Mouse (Mus musculus): ENCODE data around the gene Arnt2.

Arnt2 gene

DNA sequence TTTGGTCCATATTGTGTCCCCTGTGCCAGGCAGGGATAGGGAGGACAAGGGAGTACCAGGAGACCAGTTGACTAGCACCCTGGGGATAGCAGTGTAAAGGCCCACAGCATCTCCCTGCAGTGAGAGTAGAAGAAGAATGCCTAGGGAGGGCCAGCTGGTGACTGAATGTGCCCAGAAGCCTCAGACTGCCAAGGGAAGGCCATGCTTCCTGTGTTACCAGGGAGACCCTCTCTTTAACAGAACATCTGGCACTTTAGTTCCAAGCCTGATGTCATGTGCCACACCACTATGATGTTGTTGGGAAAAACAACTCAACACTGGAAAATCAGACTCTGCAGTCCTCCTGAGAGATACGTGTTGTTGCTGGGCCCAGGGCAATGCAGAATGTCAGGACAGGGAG, 12.7 kb downstream of the Arnt2 start:
- no peak for DNase-seq (ENCODE audit: low spot score)

DNA sequence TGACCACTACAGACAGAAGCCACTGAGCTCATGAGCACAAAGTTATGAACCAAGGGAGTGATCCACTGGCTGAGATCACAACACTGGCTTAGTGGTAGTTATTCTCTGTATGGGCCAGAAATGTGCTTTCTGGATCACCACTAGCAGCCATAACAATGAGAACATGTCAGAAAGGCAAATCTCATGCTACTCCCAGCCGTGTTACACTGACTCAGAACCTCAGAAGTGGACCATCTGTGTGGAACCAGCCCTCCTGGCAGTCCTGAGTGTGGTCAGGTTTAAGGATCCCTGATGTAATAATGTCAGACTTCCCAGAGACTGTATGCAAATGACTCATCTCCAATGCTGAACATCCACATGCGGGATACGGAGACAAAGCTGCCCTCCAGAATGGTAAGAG, 13.4 kb downstream of the Arnt2 start:
- DNase-seq (ENCODE audit: low spot score) = no peak

GRCm38 (mm10) chr7:84387826-84388225, 22.1 kb downstream of the Arnt2 start:
- no peak for DNase-seq (ENCODE audit: low spot score)

DNA sequence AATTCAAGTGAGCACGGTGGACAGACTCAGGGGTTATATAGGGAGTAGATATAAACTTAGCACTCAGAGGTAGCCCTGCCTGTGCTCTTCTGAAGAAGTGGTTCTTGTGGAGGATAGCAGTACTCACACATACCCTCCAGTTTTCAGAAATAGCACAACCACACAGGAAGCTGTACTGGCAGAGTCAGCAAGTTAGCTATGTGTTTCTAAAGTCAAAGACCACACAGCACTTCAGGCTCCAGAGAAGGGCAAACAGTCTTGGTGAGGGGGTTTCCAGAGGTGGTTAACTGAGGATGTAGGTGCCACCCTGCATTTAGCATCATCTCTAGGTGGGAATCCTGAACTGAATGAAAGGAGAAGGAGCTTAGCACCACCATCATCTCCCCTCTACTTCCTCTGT, 23.5 kb downstream of the Arnt2 start:
- no peak for DNase-seq (ENCODE audit: low spot score)

DNA sequence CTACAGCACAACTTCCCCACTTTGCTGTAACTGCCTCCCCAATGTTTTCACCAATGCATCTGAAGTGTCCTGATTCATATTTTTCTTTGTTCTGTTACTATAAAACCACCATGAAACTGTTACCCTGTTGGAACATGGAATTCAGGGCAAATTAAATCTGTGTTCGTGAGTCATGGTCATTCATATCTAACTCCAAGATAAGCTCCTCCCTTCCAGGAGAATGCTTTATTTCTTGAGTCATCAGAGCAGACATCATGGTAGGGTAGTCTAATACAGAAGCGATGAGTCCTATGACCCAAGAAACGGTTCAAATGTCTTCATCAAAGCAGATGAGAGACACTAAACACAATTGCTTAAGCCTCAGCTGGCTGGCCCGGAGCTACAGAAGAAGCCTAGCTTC, 25.2 kb downstream of the Arnt2 start:
- no peak for DNase-seq (ENCODE audit: low spot score)

- DNase-seq (ENCODE audit: low spot score) = no peak
Measured at GRCm38 (mm10) chr7:84384086-84384485, 25.9 kb downstream of the Arnt2 start.

- DNase-seq (ENCODE audit: low spot score) = no peak
Measured at GRCm38 (mm10) chr7:84382346-84382745, 27.6 kb downstream of the Arnt2 start.

GRCm38 (mm10) chr7:84380810-84381209, 29.2 kb downstream of the Arnt2 start:
- no peak for DNase-seq (ENCODE audit: low spot score)

GRCm38 (mm10) chr7:84377330-84377729, 32.6 kb downstream of the Arnt2 start:
- no peak for DNase-seq (ENCODE audit: low spot score)

- no peak for DNase-seq (ENCODE audit: low spot score)
Measured at GRCm38 (mm10) chr7:84373691-84374090, 36.3 kb downstream of the Arnt2 start.

DNA sequence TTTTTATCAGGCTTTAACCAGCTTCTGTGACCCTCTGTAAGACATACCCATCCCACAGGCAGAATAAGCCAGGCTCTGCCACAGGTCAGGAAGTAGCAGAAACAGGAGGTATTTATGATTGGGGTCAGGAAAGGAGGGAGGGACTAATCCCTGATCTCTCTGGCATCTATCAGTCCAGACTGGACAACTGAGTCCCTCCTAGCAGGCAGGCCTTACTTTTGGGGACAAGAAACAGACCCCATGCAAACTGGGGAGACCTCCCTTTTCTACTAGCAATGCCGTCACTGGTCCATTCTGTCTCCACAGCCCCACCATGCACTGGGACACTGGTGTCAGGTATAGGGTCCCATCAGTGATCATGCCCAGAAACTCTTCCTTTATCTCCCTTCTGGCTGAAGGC, 37.1 kb downstream of the Arnt2 start:
- DNase-seq (ENCODE audit: low spot score) = no peak

- no peak for DNase-seq (ENCODE audit: low spot score)
Measured at GRCm38 (mm10) chr7:84372280-84372679, 37.7 kb downstream of the Arnt2 start.

DNA sequence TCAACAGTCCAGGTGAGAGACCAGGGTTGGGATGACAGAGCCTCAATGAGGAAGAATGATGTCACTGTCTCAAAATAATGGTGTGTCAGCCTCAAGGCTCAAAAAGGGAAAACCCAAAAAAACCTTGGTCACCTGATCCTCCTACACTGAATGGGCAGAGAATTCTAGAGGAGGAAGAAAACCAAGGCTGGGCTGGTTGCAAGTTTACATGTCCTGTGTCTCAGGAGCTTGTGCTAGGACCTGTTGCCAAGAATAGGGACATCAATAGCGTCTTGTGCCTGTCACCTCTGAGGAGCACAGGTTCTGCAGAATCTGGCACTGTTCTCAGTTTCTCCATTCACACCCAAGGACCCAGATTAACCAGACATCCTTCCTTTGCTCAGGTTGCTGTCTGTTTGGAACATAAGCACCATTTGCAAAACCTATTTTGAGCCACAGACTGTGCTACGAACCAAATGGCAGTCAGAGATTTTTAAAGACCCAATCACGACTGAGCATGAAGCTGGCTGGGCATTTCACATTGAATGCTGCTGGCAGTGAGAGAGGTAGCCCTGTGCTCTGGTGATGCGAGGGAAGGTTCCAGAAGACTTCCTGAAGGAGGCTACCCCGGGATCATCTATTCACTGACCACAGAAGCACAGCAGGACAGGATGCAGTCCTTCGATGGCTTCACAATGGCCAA, 38.9 kb downstream of the Arnt2 start:
- DNase-seq (ENCODE audit: low spot score) = peak; percentile 63

DNA sequence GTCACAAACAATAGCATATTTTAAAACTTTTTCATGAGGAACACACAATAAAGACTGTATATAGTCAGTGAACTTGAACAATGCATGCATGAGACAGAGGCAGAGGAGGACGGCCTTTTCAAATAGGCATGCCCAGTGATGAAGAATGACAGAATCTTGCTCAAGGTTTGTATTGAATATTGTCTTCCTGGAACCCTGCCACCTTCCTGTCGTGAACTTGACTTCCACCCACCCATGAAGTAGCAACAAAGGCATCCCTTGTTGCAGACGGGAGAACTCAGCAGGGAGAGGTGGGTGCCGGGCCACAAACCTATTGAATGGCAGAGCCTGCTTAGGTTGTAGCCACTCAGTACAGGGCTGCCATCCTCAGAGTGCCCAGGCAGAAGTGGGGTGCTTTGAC, 43.7 kb downstream of the Arnt2 start:
- no peak for DNase-seq (ENCODE audit: low spot score)

GRCm38 (mm10) chr7:84362711-84363110, 47.3 kb downstream of the Arnt2 start:
- DNase-seq (ENCODE audit: low spot score) = no peak

GRCm38 (mm10) chr7:84361086-84361684, 48.8 kb downstream of the Arnt2 start:
- no peak for DNase-seq (ENCODE audit: low spot score)

- no peak for DNase-seq (ENCODE audit: low spot score)
Measured at GRCm38 (mm10) chr7:84358426-84358825, 51.5 kb downstream of the Arnt2 start.

- peak; percentile 79 for DNase-seq (ENCODE audit: low spot score)
Measured at GRCm38 (mm10) chr7:84355619-84356570, 54.1 kb downstream of the Arnt2 start.

GRCm38 (mm10) chr7:84354890-84355289, 55.1 kb downstream of the Arnt2 start:
- DNase-seq (ENCODE audit: low spot score) = no peak

GRCm38 (mm10) chr7:84350529-84350928, 59.4 kb downstream of the Arnt2 start:
- DNase-seq (ENCODE audit: low spot score) = no peak

GRCm38 (mm10) chr7:84349976-84350375, 60.0 kb downstream of the Arnt2 start:
- no peak for DNase-seq (ENCODE audit: low spot score)

DNA sequence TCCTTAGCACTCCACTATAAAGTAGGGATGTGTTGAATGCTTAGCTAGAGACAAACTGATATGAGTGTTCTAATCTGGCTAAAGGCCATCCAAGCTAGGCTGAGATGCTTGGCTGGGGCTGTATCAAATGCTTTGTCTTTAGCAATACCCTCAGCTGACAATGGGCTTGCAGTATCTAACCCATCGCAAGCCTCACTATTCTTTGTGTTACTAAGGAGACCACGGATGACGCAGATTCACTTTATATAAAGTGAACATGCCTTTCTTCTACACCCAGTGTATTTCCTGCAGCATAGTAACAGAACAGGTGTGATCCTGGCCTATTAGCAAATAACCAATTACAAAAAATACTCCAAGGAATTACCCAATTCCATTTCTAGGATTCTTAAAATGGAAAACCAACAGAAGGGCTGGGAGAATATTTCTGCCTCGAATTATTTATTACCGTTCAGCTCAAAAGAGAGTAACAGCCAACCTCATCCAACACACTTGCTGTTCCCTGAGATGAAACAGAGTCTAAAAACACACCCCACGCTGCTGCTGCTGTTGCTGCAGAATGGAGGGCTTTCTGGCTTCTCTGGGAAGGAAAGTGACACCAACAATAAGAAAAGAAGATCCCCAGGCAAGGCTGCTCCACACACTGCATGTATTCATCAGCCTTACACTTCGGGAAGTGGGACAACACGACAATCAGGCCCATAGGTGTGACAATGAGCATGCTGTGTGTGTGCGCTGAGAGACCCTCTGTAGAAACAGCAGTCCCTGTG, 61.6 kb downstream of the Arnt2 start:
- no peak for DNase-seq (ENCODE audit: low spot score)

Measured in left cerebral cortex, adult 11 months (tissue).